Mouse (Mus musculus) ovary, postnatal 14 days (tissue): Measurements from ENCODE around the gene Fmr1.
"Not testable (repeated sequence)": the region's sequence is repeated elsewhere in the genome, so short reads cannot be mapped to it uniquely, and the experiment has no call there.

Source experiments
- DNase-seq: peaks from one replicate; pipeline ENCODE4 v3.0.0; 2022; ENCODE audit warnings: low spot score

Fmr1 gene

DNA sequence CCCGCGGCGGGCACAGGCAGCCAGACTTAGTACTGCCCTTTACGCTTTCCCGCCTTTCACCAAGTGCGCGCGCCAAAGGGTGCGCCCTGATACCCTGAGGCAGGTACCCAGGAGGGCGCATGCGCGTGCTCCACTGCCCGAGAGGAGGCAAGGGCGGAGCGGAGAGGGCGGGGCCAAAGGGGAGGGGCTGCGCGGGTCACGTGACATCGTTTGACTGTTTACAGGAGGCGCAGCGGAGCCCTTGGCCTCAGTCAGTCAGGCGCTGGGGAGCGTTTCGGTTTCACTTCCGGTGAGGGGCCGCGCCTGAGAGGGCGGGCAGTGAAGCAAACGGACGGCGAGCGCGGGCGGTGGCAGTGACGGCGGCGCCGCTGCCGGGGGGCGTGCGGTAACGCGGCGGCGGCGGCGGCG is at the start of gene Fmr1:
TSS of gene Fmr1 (plus strand) at position 209 of the 408 bp plus-strand sequence.
- peak; percentile 91 for DNase-seq

DNA sequence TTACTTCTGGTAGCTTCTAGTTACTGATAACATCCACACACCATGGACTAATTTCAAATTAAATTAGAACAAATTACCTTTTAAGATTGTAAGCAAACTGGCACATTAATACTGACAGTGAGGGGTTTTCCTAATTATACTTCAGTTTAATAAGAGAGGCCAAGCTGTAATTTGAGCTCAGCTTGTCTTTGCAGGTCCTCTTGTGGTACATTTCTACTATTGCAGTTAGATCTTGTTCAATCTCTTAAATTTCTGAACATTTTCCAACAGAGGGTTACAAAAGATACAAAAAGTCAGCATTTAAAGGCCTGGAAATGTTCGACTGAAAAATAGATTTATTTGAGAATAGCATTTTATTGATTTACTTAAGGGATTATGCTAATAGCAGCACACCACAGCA is 36.7 kb upstream of the Fmr1 start:
- no peak for DNase-seq

DNA sequence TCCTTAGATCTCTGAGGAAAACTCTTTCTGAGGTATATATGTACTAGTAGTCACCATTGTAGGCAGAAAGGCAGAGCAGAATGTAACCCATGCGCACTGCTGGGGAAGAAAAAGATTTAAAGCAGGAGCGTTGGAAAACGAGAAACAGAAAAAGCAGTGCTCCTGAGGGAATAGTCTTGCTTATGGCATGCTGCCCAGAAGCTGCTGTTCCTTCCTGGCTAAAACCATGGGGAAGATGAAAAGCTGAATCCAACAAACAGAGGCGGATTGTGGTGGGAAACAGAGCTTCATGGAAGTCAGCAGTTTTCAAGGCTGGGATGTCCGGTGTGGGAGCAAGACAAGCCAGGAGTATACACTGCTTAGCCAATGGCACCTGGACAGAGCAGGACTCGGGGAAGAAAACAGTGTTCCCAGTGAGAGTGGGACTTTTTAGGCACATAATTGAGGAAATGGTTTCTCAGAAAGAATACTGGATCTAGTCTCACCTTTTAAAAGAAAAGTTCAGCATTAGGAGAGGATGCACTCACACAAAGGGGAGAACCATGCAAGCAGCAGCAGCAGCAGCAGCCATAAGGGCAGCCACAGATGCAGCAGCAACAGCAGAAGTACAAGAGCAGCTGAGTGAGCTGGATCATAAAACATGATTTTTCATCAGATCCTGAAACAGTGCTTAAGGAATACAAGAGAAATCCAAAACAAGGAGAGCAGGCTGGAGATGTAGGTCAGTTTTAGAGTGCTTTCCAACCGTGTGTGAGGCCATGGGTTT is 33.0 kb upstream of the Fmr1 start:
- DNase-seq: peak; percentile 1

DNA sequence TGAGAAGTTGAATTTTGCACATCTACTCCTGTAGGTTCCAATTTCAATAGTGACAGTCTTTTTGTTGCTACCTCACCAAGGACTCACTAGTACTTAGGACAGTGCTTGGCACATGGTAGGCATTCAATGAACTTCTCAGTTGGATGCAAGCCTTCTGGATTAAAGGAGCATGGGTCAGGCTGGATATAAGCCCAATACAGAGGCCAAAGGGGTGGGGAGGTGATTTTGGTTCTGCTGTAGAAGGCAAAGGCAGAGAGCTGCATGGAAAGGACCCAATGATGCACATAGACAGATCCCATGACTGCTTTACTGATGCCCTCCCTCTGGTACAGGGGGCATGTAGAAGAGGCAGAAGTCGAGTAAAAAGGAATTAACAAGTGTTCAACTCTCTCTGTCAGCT is 833 bp upstream of the Fmr1 start:
- DNase-seq: no peak

DNA sequence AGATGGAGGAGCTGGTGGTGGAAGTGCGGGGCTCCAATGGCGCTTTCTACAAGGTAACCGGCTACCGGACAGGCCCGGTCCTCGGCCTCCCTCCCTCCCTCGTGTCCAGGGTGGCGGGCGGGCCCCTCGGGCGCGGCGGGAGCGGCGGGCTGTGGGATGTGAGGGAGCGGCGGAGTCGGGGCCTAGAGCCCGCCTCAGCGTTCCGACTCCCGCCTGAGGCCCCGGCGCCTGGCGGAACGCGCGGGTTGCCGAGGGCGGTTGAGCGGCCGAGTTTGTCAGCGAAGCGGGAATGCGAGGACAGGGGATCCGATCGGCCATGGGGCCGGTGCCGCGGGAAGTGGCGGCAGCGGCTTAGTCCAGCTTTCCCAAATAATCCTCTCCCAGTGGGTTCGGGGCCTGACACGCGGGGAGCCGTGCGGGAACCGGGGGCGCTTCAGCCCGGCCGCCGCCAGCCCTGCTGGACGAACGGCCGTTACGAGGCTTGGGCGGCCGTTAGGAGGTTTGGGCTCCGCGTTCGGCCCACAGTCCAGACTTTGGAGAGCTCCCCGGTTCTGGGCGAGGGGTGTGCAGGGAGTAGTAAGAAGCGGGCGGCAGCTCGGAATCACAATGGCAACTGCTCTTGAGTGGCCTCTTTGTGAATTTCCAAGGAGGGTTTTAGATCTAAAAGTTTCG is 610 bp downstream of the Fmr1 start:
- peak; percentile 10 for DNase-seq

DNA sequence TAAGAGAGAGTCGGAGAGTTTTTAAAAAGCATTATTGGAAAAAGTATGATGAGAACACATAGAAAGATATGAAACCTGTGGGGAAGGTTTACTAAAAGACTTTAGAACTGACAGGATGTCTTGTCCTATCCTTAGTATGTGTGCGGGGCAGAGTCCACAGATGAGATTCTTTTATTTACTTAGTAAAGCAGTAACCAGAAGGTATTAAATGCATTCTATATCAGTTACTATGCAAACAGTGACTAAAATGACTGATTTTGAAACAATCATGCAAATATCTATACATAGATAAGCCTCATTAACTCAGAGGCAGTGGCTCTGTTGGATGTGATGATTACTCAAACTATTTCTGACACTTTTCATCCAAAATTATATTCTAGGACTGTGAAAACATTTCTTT is 6.4 kb downstream of the Fmr1 start:
- no peak for DNase-seq

DNA sequence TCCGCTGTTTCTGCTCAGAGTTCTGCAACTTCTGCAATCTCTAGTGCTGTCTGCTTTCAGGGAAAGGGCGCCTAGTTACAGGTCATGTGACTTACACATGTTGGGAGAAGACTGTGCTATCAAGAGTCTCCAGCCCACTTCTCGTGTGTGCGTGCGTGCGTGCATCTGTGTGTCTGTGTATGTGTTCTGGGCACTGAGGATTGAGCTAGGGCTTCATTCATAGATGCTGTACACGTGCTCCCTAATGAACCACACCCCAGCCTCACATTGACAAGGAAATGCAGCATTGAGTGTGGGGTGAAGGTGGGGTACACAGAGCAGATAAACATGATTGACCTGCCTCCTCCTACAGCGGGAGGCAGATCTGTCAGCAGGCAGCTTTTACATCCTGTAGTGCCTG is 13.6 kb downstream of the Fmr1 start:
- DNase-seq: not testable (repeated sequence)

DNA sequence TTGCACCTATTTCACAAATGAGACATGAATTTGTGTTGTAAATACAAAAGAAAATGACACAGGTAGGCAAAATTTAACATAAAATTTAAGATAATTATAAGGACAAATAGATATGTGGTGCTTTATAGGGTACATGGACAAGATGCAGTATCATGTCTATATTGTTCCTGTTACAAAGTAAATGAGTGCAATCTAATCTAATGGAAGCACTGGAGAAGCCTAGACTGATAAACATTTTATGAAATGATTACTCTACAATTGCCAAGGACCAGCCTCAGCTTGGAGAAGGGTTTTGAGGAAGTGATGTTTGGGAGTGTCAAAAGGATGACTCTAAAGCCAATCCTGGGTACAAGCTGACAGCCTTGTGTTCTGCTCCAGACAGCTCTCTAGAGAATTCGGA is 58.6 kb downstream of the Fmr1 start:
- no peak for DNase-seq

DNA sequence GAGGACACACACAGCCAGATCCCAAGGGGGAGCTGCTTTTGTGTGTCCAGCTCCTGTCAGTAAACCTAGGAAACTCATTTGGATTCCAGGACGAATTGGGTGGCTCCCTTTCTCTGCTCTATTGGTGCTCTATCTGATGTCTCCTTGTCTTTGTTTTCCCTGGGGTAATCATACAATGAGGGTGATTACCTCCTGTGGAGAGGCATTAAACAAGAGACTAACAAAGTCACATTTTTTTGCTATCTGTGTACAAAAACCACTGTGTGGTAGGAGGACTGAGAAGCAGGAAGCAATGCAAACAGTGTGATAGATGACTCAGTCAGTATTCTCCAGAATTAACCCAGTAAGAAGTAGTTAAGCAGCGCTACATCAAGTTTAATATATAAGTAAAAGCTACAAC is 61.7 kb downstream of the Fmr1 start:
- no peak for DNase-seq

DNA sequence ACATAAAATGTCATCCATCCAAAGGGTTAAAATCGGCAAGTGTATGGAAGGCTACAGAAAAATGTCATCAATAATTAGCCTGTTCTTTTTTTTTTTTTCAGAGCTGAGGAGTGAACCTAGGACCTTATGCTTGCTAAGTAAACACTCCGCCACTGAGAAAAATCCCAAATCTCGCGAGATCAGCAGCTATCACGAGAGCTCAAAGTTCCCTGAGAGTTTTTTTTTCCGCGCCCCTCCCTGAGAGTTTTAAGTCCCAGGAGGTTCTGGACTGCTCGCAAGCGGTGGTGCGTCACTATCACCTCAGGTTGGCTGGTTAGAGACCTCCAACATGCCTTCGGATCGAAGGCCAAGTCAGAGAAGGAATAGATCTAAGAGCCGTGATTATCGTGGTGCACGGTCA is 83.3 kb downstream of the Fmr1 start, which contains the start of gene Fmr1nb:
TSS of gene Fmr1nb (plus strand) at position 234 of the 400 bp plus-strand sequence.
- no peak for DNase-seq
